8 mouse cellular contexts compared by ENCODE assay signal in genomic region chr2:73892464-73893296, GRCm38 (mm10). TPM values are rescaled to one million over a fixed set of nuclear protein-coding genes. Genes with fewer than 3 reads are reported as not detected.
A peak's percentile ranks its signal among the peaks of the same experiment; 100 is the strongest.
DNase-seq lines count a peak whose midpoint lies in the region; ATAC-seq lines count a peak whose summit lies in the region.

Atf2 (minus strand) TSS chr2:73892639.

- H3K27me3 ChIP-seq in hindbrain, embryonic 15.5 days = no peaks in the 10 kb centered on the region

- H3K9me3 ChIP-seq in hindbrain, embryonic 15.5 days = no peaks in the 10 kb centered on the region

- DNase-seq in T-cell, adult 2 months (ENCODE audit: low spot score) = peak; percentile 100
- DNase-seq in cerebellum, postnatal 36 days = peak; percentile 99 to 100
- peak; percentile 97 to 99 for DNase-seq in frontal cortex, postnatal 36 days (ENCODE audit: low spot score in 2 of 2)
- DNase-seq in left cerebral cortex, adult 11 months (ENCODE audit: low spot score) = peak; percentile 98
- peak; percentile 99 for DNase-seq in lung, postnatal 4 days
- peak; percentile 99 for DNase-seq in retina, postnatal 7 days (ENCODE audit: low read depth, low spot score)
- peak; percentile 91 for DNase-seq in urinary bladder, adult 2 months (ENCODE audit: low spot score)

- peak within 1 kb of the TSS; percentile 70 for H3K4me2 ChIP-seq in hindbrain, embryonic 15.5 days

- H3K36me3 ChIP-seq in hindbrain, embryonic 15.5 days = no peaks in the 10 kb centered on the region

- peak within 1 kb of the TSS; percentile 97 for H3K4me3 ChIP-seq in hindbrain, embryonic 15.5 days

- H3K4me1 ChIP-seq in hindbrain, embryonic 15.5 days (replicated peaks) = peaks cover 23% of the 10 kb centered on the region

- ATAC-seq in hindbrain, embryonic 15.5 days (ENCODE audit: low FRiP score, low read depth) = peak; percentile 96

- whole genome bisulfite sequencing in hindbrain, embryonic 15.5 days = under 1% methylated on average over 63 of the region's 63 CpGs

- peak within 1 kb of the TSS; percentile 97 for H3K27ac ChIP-seq in hindbrain, embryonic 15.5 days (replicated peaks)

- H3K9ac ChIP-seq in hindbrain, embryonic 15.5 days = peak within 1 kb of the TSS; percentile 98

RNA-seq across cellular contexts. Expression of gene Atf2, which starts in this region (rescaled TPM):
- 103 and 104 TPM in 2 replicates for polyA plus RNA-seq in hindbrain, embryonic 15.5 days (2015; fragmentation: Nextera tagmentation; extraction: Ambion mirVana)
- polyA plus RNA-seq in urinary bladder, adult 2 months (2012; rRNA removed) = 18.1 and 27.8 TPM in 2 replicates

Comparison
In these comparisons a context has a peak if more than half of its experiments do, and no peak if none do; other contexts are left out.
1. Peak in every context shown above with its lines: DNase-seq, ATAC-seq, H3K4me3 ChIP-seq and H3K27ac ChIP-seq.